Mouse (Mus musculus) sigmoid colon, adult 10 weeks (tissue): ENCODE data around the gene Gm21732. TPM values are rescaled to one million over a fixed set of nuclear protein-coding genes. Genes with fewer than 3 reads are reported as not detected.

ENCODE experiments used
- polyA plus RNA-seq: library from polyadenylated mRNA; stranded (reverse); fragments of 350-450 nt; fragmentation: Illumina TruSeq; extraction: RNeasy Lipid Tissue Mini Kit (QIAGEN cat#74804); gene quantifications from one replicate; pipeline ENCODE4 v1.2.3, GENCODE M21; 2014; ENCODE audit warnings: low read depth, low replicate concordance

Gene Gm21732
- not detected for polyA plus RNA-seq

DNA sequence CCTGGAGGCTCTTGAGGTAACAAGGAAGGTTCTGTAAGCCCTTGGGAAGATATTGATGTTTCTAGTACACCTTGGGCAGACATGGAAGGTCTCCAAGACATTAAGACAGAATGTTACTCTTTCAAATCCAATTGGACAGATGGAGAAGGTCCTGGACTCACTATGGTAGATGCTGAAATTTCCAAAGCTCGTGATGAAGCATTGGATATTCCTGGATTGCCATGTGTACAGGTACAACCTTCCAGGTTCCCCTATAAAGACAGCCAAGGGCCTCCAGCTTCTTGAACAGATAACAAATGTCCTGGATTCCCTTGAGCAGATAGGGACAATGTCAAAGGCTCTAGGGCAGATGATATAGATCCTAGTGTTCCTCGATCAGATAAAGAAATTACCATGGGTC, at the start of gene Gm21732:
Gm21732 (minus strand) TSS at position 101 of the 400 bp plus-strand sequence.

Other genes starting within 250 kb of the Gm21732 start
- gene Gm20897, start 73.5 kb downstream of the Gm21732 start, polyA plus RNA-seq, result not detected